Mouse (Mus musculus): ENCODE data around the gene Ap4s1.

DNA sequence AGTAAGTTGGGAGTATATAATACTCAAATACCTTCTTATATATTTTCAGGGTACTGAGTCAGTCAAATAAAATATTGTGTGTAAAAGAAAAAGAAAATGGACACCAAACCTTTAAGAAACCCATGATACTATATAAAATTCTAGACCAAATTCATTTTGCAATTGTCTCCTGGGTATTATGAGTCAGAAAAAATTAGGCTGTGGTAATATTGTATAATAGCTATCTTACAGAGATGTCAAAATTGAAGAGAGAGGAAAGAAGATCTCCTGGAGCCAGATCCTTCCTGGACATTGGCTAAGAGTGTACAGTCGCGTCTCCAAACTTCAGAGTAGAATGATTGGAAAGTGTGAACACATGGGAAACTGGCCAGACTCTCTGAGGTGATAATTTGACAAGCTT, 5.3 kb downstream of the Ap4s1 start:
- no peak for TF ChIP-seq CTCF (IDR thresholded peaks at IDR 0.05; ENCODE audit: low read depth)
- no peak for TF ChIP-seq EP300 (IDR thresholded peaks at IDR 0.05; ENCODE audit: low read depth)

Data from liver, postnatal 0 days (tissue).